Mouse (Mus musculus): ENCODE results near the gene Bcas3.

The Bcas3 gene

GRCm38 (mm10) chr11:85352539-85353380 lies at the start of gene Bcas3:
Gene Bcas3, plus strand, starts transcription at chr11:85353167.
- DNase-seq: peak; percentile 99

- no peak for DNase-seq
Observed at GRCm38 (mm10) chr11:85306577-85307260, 46.2 kb upstream of the Bcas3 start.

GRCm38 (mm10) chr11:85308799-85309198 lies 44.2 kb upstream of the Bcas3 start:
- no peak for DNase-seq

- DNase-seq: no peak
Observed at GRCm38 (mm10) chr11:85310407-85310712, 42.6 kb upstream of the Bcas3 start.

DNA sequence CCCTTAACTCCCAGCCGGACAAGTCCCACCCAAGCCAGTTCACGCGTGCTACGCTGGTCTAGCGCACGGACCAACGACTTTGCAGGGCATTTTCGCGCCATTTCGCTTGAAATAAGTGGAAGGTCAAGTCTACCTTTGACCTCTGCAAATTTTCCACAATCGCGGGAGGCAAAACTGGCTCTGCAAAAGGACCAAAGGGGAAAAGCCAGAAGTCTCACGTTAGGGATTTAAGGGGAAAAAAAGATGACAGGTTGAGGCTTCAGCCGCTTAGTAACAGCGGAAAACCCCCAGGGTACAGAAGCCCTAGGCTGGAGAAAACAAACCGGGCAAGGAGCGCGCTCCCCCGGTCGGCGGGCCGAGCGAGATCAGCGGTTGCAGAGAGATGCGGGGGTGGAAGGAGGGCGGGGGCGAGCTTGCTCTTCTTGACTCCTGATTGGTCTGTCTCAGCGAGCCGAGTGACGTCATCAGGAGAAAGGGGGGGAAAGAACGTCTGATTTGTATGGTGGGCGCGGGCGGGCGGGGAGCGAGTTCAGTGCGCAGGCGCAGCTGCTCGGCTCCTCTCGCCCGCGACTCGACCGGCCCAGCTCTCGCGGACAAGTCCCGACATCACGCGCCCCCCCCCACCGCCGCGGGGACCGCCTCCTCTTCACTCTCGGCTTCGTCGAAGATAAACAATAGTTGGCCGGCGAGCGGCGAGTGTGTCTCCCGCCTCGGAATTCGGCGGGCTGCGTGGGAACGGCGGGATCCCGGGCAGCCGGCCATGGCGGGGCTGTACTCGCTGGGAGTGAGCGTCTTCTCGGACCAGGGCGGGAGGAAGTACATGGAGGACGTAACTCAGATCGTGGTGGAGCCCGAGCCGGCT lies 42.0 kb upstream of the Bcas3 start, which contains the start of gene Ppm1d:
Ppm1d (plus strand) TSS at position 532 of the 862 bp plus-strand sequence.
- DNase-seq: peak; percentile 100

DNA sequence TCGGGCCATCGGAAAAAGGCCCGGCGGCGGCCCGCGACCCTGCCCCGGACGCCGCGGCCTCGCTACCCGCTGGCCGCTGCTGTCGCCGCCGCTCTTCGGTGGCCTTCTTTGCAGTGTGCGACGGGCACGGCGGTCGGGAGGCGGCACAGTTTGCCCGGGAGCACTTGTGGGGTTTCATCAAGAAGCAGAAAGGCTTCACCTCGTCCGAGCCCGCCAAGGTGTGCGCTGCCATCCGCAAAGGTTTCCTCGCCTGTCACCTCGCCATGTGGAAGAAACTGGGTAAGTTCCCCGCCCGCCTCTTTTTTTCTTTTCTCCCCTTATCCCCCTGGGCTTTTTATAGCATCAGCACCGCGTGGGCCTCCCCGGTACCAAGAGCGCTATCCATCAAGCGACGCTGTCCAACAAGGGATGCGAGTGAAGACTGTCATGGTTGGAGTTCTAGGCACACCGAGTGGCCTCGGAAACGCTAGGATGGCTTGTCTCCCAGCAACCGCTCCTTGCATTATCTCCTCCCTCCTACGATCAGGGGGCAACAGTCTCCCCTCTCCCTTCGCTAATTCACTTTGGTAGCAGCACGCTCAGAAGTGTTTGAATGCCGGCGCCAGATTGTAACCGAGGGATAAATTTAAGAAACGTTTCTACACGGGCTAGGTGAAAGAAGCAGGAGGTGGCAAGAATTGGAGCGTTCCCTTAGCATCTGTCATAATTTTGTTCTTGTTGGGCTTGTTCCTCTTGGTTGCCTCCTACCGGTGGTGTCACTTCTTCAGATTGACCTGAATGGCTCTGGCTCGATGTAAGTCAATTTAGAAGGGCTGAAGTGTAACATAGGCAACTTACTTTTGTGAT lies 41.1 kb upstream of the Bcas3 start:
- peak; percentile 72 for DNase-seq

DNA sequence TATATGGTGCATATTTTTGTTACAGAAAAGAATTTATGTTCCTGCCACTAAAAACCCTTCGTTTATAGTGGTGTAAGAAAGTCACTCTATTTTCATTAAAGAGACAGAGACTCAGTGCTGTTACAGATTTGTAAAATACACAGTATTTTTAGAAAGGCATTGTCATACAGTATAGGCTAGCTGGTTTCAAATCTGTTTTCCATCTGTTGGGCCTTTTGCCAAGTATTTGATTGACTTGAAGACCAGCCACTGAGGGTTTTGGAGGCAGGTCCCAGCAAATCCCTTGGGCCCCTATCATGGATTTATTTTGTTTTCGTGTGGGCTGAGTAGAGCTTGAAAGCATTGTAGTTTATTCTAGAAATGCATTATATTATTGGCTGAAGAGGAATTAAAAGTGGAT lies 40.1 kb upstream of the Bcas3 start:
- peak; percentile 91 for DNase-seq

GRCm38 (mm10) chr11:85313361-85313760 lies 39.6 kb upstream of the Bcas3 start:
- no peak for DNase-seq

GRCm38 (mm10) chr11:85323567-85324330 lies 29.2 kb upstream of the Bcas3 start:
- DNase-seq: no peak

DNA sequence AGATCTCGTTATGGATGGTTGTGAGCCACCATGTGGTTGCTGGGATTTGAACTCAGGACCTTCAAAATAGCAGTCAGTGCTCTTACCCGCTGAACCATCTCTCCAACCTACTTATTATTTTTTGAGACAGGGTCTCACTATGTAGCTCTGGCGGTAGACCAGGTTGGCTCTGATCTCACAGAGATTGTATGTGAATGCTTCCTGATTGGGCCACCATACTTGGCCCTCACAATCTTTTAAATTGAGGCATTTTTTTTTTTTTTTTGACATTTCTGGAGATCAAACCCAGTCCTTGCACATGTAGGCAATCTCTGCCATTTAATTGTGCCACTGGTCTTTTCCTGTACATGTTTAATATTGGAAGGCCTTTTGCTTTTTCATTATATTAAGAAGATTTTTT lies 24.2 kb upstream of the Bcas3 start:
- no peak for DNase-seq

- DNase-seq: no peak
Observed at GRCm38 (mm10) chr11:85329167-85329894, 23.6 kb upstream of the Bcas3 start.

DNA sequence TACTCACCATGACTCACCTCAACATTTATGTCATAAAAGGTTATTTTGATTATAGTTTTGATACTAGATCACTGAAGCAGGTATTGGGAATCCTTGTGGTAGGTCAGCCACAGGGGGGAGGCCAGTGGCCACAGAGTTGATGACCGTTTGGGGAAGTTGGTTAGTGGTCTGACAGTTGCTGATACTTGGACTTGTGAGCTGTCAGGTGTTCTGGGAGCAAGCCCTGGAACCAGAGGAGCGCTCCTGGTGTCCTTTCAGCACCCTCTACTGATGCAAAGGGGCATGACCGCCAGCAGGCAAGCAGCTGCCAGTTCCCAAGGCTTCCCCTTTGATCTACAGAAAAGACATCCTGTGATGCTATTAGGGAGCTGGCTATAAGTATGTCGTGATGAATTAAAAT lies 18.2 kb upstream of the Bcas3 start:
- DNase-seq: peak; percentile 53

DNA sequence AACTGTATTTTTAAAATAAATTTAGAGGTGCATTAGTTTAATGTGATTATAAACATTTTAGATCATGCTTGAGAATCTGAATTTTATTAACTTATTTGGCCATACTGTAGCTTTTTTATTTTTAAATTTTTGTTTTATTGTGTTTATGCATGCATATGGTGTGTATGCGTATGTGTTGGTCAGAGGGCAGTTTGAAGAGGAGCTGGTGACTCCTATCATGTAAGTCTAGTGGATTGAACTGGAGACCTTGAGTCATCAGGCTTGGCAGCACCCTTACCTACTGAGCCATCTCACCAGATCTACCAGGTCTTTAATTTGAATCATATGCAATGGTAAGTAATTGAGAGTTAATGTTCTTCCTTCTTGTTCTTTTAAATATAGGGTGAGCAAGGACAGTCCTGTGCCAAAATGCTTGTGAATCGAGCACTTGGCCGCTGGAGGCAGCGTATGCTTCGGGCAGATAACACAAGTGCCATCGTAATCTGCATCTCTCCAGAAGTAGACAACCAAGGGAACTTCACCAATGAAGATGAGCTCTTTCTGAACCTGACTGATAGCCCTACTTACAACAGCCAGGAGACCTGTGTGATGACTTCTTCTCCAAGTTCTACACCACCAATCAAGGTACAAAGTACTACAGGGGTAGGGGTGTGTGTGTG lies 13.7 kb upstream of the Bcas3 start:
- no peak for DNase-seq

DNA sequence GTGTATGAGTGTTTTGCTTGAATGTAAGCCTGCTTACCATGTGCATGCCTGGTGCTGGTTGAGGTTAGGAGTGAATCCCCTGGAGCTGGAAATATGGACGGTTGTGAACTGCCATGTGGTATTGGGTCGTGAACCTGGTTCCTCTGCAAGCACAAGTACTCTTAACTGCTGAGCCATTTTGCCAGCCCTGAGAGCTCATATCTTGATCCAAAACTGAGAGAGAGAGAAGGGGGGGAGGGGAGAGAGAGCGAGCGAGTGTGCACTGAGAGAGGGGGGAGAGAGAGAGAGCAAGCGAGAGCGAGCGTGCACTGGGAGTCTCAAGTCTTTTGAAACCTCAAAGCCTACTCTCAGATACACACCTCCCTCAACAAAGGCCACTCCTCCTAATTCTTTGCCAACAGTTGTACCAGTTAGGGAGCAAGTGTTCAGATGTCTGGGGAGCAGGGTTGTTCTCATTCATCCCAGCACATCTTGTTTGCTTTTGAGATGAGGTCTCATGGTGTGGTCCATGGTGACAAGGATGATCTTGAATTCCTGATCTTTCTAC lies 12.8 kb upstream of the Bcas3 start:
- no peak for DNase-seq

- no peak for DNase-seq
Observed at GRCm38 (mm10) chr11:85353819-85354218, 852 bp downstream of the Bcas3 start.

DNA sequence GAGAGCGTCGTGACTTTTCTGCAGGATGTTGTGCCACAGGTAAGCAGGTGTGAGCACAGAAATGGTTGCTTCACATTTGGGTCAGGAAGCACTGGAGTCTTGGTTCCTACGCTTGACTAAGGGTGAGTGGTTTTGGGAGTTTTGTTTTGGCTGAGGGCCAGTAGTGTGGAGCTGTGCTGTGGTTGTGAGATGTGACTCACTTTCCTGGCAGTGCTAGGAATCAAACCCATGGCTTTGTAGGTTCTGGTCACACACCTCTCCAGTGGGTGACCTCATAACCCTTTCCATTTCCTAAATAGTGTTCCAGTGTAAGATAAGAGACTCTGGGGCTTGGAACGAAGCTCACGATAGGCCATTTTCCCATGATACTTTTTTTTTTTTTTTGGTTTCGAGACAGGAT lies 6.7 kb downstream of the Bcas3 start:
- no peak for DNase-seq

DNA sequence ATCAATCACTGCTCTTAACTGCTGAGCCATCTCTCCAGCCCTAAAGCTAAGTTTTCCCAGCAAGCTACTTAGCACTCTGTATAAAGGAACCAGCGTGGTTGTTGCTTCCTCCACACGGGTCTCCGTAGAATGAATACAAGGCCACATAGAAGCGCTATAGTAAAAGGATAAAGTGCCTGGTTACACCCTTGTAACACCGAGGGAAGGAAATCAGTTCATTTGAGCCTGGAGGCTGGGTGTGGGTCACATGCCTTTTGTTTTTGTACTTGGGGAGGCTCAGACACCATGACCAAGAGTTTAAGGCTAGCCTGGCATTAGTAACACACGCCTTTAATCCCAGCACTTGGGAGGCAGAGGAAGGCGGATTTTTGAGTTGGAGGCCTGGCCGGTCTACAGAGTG lies 8.7 kb downstream of the Bcas3 start:
- DNase-seq: no peak

GRCm38 (mm10) chr11:85366168-85366567 lies 13.2 kb downstream of the Bcas3 start:
- DNase-seq: no peak

GRCm38 (mm10) chr11:85367823-85368222 lies 14.9 kb downstream of the Bcas3 start:
- DNase-seq: no peak

DNA sequence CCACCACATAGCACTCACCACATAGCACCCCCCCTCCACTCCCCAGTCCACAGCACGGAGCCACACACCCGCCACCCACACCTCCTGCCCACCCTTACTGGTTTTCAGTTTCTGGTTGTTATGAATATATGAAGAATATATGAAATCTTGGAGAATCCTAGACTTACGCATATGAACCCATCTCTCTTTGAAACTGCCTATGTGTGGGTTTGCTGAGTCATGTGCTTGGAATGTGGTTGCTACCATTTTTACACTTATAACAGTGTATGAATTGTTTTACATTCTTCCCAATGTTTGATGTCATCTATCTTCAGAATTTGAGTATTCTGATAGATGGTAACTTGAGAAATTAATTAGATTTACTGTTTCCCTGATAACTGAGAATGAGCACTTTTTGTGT lies 26.1 kb downstream of the Bcas3 start:
- DNase-seq: no peak
